Mouse (Mus musculus): Measurements from ENCODE around the gene Rtn4.

- TF ChIP-seq POLR2A (IDR thresholded peaks at IDR 0.05; ENCODE audit: low read depth, low read length) (no peak), CTCF (conservative IDR thresholded peaks at IDR 0.05; ENCODE audit: insufficient read depth, insufficient read length, low read depth, low read length) (no peak)
These were observed 26.9 kb downstream of the Rtn4 start for GRCm38 (mm10) chr11:29719597-29719996.
